Mouse (Mus musculus): ENCODE measurements around the gene G0s2.
"Not testable (repeated sequence)": the region's sequence is repeated elsewhere in the genome, so short reads cannot be mapped to it uniquely, and the experiment has no call there.

Gene G0s2

DNA sequence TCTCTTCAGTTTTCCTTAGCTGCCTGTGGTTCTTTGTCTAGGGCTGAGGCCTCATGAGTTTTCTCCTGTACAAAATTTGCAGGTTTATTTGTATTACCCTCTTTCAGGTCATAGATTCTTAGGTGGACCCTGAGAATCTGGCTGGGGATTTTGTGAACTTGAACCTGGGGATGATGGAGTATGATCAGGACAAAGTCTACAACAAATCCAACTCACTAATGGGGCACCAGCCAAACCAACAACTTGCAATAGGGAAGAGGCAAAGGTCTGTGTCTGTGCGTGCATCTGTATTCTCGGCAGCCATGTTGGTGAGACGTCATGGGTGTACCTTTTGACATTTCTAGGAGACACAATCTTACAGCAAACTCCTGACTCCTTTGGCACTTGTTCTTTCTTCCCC is 16.1 kb upstream of the G0s2 start:
- DNase-seq (ENCODE audit: low read depth, low spot score), result no peak

DNA sequence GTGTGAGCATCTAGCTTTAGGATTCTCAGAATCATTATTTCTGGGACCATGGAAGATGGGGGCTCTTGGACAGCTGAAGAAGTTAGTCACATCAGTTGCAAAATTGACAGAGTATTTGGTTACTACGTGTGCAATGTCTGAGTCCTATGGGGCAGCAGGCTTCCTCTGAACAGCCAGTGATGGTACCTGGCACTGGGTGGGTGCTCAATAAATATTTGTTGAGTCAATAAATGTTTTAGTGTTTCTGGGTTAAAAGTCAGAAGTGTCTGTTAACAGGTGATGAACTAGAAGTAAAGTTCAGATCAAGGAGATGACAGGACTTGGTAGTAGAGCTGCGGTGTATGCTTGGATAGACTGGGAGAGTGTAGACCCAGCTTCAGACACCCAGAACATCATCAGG is 14.6 kb upstream of the G0s2 start:
- DNase-seq (ENCODE audit: low read depth, low spot score), result no peak

DNA sequence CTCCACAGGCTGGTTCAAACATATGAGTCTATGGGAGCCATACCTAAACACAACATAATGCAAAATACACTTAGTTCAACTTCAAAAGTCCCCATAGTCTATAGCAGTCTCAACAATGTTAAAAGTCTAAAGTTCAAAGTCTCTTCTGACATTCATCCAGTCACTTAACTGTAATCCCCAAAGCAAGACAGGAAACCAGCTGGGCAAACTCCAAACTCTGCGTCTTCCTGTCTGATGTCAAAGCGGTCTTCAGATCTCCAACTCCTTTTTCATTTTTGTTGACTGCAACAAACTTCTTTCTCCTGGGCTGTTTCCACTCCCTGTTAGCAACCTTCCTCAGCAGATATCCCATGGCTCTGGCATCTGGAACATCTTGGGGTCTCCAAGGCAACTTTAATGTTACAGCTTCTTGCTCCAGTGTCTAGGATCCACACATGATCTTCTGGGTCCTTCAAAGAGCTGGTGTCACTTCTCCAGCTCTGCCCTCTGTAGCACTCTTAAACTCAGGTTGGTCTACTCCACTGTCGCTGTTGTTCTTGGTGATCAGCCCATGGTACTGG is 12.8 kb upstream of the G0s2 start:
- not testable (repeated sequence) for DNase-seq (ENCODE audit: low read depth, low spot score)

DNA sequence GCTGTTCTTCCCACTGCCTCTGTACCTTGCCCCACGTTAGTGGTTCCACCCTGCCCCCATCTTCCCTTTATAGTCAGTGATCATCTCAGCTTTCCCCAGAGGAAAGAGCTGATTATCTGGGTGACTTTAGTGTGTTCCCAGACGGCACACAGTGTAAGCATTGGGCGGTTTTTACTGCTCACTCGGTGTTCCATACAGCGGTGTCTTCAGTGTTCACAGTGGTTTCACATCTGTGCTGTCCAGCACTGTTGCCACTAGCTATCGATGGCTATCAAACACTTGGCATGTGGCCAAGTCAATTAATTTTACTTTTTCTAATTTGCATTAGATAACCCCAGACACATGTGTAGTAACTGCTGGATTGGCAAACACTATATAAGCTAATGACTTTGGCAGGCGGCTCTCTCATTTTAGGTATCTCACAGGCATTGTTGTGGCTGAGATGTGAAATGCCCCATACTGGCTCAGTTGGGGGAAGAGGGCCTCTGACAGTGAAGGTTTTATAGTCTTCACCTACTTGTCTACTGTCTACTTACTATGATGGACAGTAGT is 11.3 kb upstream of the G0s2 start:
- DNase-seq (ENCODE audit: low read depth, low spot score), result no peak

DNA sequence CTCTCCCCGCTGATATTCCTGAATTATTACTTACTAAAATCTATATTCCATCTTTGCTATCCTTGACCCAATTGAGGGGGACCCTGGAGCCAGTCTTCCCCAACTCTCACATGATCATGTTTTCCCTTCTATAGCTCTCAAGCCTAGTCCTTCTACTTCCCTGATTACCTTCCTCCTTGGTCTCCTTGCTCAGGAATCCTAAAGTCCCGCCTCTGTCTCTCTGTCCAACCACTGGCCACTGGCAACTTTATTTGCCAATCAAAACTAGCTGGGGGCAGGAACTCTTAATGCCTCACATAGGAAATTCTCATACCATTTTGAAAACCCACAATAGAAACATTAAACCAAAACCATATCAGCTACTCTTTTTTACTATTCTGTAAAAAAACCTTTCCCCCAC is 8.3 kb upstream of the G0s2 start:
- DNase-seq (ENCODE audit: low read depth, low spot score), result no peak

DNA sequence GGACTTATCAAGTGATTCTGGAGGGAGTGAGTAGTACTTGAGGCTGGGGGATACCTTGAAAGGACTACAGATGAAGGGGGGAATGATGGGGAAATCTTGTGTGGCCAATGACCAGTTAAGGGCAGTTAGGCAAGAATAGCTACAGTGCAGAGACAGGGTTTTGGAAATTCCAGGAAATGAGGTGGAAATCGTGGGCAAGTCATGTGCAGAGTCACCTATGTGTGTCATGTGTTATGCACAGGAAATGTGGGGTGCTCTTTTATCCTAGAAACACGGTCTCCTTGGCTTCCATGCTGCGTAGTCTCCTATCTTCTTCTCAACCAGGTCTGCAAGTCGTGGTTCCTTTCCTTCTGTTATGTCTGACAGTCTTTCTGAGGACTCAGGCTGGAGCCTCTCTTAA is 6.5 kb upstream of the G0s2 start:
- DNase-seq (ENCODE audit: low read depth, low spot score), result no peak

DNA sequence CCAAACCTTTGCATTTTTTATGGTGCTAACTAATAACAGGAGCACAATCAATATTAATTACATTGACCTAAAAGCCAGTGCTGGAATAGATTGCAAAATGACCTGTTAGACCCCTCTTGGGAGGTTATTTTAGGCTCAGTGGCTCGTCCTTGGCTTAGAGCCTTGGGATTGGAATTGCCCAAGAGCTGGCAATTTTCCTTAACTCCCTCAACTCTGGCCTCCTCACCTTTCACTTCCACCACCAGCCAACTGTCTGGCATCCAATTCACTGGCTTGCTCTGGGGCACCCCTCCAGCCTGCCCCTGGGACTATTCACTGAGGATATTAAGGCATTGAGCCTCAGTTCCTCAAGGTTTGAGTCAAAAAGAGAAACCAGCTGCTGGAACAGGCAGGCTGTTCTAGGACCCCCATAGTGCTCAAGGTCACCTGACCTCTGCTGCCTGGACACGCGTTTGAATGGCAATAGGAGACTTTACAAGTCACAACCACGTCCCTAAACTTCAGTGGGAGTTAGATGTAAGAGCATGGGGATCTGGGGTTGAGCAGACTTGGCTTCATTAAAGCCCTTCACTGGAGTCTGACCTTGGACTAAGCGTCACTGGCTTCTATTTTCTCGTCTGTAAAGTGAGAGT is 5.5 kb upstream of the G0s2 start:
- DNase-seq (ENCODE audit: low read depth, low spot score), result peak; percentile 41

DNA sequence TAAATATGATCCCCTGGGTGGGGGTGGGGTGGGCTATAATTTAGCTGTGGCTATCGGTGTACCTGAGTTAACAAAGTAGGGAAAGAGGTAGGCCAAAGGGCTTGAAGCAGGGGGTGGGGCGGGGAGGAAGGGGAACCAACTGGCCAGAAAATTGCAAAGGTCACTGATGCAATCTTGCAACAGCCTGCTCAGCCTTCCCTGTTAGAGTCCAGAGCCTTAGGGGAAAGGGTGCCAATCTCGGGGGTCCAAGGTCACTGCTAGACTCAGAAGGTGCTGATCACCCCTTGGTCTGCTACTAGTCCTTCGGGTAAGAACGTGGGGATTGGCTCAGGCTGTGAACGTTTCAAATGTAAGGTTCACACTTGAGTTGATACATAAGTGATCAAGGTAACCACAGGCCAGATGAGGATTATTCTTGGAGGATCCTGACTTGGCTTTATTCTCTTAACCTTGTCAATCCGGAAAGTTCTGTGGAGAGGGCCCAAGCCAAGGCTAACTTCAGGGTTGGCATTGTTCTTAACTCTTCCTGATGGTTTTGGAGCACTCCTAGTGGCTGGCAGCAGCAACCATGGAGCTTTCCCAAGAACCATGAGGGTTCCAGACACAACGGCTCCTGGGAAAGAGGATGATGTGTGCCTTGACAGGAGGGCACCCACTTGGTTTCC is 1.5 kb upstream of the G0s2 start:
- no peak for DNase-seq (ENCODE audit: low read depth, low spot score)

DNA sequence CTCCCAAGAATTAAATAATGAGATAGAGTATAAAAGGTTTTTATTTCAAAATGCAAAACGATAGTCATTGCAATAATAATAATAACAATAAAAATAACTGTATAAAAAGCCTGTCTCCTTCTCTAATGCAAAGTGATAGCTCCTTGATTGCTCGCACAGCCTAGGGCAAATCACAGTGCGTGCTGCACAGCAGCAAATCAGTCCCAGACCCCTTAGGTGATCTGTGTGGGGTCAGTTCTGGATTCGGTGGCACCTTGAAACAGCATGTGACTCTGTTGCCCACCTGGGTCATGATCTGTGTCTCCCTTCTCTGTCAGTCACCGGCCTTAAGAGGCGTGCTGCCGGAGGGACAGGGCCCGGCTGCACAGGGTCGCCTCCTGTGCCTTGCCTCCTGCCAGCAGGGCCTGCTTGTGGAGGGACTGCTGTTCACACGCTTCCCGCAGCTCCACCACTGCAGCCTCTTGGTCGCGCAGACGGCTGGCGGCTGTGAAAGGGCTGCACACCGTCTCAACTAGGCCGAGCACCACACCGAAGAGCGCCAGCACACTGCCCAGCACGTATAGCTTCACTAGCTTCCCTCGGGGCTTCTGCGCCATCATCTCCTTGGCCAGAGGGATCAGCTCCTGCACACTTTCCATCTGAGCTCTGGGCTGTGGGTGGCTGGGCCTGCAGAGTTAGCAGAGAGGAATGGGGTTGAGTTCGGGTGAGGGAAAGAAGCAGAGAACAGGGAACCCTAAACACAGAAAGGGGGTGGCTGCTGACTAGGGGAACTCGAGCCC is 691 bp downstream of the G0s2 start:
- peak; percentile 46 for DNase-seq (ENCODE audit: low read depth, low spot score)

DNA sequence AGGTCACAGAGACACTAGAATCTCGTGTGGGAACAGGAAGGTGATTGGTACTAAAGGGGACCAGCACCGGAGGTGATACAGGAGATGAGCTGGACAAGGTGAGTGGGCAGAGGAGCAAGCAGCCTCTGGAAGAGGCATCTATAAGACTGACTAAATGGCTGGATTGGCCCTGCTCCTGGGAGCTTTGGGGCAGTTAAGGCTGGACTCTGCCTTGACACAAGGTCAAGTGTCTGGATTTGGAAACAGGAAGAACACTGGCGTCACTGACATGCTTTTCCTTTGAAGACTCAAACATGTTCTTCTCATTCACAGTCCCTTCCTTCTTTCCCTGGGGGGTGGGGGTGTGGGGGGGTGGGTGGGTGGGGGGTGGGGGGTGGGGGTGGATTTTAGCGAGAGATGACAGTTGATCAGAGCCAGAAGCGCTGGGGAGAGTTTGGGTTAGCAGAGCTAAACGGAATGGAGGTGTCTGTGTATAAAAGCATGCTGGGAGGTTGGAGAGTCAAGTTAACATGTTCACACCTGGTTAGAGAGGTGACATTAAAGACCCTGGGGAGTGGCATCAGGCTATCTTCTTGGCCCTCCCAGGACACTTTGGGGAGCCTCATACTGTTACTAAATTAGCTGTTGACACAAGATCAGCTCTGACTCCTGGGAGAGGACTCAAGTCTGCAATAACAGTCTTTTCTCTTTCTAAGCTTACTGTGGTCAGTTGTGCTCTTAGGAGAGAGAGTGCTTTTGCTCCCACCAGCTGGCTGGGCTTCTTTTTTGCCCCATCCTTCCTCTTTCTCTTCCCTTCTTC is 1.9 kb downstream of the G0s2 start:
- no peak for DNase-seq (ENCODE audit: low read depth, low spot score)

DNA sequence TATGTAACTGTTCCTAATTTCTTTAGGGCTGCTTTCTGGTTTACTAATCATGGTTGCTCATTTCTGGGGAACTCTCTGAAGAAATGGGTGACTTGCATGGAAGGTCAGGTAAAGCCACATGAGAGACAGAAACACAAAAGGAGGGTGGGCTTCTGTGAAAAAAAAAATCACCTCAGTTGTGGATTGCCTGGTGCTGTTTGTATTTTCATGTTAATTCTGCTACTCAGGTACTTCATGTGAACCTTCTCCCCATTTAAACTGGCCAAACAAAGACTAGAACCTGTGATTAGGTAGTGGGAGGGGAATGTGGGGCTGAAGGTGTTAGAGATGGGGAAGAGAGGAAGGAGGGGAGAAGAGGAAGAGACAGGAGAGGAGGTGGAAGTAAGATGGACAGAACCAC is 7.3 kb downstream of the G0s2 start:
- DNase-seq (ENCODE audit: low read depth, low spot score), result no peak

DNA sequence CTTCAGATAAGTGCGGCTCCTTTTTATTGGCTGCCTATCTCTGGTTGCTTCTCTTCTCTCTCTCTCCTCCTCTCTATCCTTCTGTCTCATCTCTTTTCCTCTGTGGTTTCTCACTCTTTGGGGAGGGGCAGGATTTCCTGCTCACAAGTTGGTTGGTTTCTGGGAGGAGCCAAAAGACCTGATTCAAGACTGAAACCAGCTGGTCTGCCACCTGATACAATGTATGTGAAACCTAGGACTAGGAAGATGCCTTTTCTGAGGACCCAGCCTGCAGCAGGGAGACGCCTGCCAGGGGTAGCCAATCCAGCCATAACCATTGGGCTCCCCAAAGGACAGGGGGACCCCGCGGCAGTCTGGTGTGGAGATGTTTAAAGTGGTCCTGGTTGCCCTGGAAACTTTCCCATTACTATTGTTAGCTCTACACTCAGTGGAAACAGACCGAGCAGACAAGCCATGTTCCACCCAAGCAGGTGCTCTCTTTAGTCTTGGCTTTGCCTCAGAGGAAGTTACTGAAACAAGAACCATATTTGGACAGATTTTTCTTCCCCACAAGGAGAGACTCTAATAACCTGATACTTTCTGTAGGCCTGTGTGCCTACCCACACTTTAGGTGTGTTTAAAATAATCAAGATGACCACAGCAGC is 8.9 kb downstream of the G0s2 start, which contains the start of gene Hsd11b1:
Gene Hsd11b1 (minus strand): TSS at position 121 of the 644 bp plus-strand sequence.
- DNase-seq (ENCODE audit: low read depth, low spot score), result no peak

DNA sequence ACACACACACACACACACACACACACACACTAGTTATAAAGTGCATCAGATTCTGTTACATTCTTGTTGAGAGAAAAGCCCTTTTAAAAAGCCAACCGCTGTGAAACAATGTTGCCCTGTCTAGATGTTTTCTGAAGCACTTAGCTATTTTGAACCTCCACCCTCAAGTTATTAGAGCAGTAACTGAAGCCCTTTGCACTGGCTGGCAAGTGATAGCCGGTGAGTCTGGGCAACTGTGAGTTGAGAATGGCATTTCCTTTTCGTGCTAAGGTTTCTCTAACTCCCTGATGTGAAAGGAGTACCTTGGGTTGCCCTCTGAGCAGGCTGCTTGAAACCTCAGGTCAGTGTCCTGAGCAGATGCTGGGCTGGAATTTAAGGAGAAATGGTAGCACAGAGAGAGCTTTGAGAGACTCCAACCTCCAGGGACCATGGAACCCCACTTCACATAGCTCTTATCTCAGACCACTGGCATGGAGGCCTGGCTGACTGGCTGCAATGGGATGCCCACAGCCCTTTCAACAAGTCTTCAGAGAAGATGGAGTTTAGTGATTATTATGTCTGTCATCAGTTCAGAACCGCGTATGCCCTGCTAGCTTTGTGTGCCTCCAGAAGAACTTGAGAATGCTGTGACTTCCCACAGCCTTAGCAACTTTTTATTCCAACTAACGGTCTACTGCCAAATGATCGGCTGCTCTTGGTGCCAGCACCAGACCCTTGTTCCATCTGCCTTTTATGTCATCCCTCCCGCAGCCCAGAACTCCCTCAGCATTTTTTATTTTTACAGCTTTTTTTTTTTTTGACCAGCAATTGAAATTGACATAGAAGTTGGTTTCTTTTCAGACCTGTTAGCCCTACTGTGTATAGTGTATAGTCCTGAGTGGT is 9.8 kb downstream of the G0s2 start:
- DNase-seq (ENCODE audit: low read depth, low spot score), result no peak

DNA sequence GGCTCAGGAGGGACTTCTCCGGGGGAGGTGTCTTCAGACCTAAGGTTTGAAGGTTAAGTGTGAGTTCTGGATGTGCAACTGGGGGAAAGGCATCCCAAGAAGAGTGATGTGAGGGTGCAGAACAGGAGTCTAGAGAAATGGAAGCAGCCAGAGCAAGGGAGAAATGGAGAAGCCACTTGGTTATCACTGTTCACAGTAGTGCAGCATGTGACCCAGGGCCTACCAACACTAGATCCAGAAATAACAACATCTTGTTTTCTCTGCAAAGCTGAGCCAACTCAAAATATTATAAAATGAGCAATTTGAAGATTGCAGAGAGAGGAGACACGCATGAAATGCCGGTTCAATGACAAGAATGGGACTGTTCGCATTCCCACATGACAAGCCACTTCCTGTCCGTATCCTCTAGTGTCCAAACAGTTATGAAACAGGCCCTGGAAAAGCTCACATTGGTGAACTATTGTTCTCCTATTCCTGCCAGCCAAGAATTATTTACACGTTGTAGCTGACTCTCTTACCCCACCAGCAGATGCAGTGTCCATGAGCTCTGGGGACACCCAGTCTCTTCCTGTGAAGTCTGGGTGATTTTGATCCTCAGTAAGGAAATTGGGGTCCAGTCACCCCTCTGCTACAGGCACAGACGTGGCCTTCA is 11.0 kb downstream of the G0s2 start:
- no peak for DNase-seq (ENCODE audit: low read depth, low spot score)

DNA sequence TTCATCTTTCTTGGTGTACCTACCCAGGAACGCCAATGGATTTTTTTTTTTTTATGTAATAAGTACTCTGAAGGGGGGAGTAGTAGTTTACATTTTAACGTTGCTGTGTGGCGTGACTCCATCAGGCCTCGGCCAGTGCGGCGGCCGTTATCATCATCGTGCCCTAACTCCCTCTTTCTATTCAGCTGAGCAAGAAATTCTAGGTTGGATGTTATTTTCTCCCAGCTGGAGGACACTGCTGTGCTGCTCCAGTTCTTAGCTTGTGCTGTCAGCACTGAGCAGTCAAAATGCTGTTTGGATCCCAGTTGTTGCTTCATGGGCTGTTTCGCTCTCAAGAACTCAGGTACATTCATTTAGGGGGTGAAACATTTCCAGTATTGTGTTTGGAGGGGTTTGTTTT is 13.5 kb downstream of the G0s2 start:
- no peak for DNase-seq (ENCODE audit: low read depth, low spot score)

DNA sequence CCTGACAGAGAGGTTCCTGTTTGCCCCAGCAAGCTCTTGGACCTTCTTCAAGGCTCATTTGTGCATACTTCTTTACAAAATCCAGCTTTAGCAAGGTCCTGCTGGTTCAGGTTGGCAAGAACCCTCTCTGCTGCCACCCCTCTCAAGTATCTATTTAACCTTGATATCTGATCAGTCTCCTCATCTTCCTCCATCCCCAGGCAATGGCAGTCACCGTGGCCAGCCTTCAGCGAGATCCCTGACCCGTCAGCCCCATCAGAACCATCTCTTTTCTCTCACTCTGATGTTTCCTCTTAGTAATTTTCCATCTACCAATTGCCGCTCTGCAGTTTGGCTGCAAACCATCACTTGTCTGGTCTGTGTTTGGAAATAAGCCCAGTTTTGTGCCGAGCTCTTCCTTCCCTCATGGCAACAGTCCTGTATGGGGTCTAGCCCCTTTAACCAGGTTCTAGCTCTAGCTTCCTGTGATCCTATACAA is 16.4 kb downstream of the G0s2 start:
- DNase-seq (ENCODE audit: low read depth, low spot score), result no peak

DNA sequence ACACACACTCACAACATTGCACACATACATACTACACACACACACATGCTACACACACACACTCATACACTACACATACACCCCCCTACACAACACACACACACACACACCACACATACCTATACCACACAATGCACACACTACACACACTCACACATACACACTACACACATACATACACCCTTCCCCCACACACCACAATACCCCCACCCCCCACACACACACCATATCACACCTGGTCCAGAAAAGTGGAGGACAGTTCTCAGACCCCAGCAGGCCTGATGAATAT is 16.8 kb downstream of the G0s2 start:
- DNase-seq (ENCODE audit: low read depth, low spot score), result no peak

DNA sequence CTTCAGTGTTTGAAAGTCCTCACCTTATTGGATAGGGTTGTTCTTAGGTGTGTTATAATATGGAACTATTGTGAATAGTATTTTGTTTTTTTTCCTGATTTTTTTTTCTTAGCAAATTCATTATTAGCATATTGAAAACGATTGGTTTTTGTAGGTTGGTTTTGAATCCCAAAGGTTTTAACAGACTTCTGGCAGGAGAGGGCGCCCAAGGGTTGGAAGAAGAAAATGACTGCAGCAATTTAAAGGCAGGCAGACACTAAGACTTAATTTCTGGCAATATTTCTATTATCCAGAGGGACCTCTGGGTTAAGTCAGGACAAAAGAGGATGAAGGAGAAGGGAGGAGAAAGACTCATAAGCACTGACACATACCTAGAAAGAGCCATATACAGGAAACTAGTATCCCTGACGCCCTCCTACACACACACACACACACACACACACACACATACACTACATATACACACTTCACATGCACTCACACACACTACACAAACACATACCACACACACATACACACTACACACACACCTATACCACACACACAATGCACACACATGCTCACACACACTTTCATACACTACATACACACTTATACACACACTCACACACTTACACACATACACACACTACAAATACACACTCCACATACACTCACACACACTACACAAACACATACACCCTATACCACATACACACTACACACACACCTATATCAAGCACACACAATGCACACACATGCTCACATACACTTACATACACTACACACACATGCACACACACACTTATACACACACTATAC is 17.3 kb downstream of the G0s2 start:
- peak; percentile 22 for DNase-seq (ENCODE audit: low read depth, low spot score)

DNA sequence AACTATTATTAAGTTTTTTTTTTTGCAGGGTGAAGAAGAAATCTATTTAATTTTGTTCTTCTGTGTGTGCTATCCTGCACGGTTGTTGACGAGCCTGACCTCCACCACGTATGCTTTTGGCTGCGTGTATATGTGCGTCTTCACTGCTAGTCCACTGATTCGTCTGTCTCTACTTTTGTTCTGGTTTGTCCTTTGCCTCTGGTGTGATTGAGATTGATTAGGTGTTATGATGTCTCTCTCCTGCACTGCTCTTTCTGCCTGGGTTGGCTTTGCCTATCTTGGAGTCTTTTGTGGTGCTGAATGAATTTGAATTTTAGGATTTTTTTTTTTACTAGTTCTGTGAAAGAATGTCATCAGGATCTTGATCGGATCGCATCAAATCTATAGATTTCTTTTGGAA is 18.0 kb downstream of the G0s2 start:
- DNase-seq (ENCODE audit: low read depth, low spot score), result no peak

All from R1 (cell line).